Mouse (Mus musculus): Measurements from ENCODE around the gene Fam213b. TPM values are rescaled to one million over a fixed set of nuclear protein-coding genes. Genes with fewer than 3 reads are reported as not detected.

The Fam213b gene
- total RNA-seq, 2 experiments from 2014 or later = 37.8 to 39.7 TPM

GRCm38 (mm10) chr4:154877864-154878548, 20.9 kb downstream of the Fam213b start:
- DNase-seq = peak; percentile 97

- DNase-seq = no peak
Observed at GRCm38 (mm10) chr4:154873186-154873585, 25.7 kb downstream of the Fam213b start.

DNA sequence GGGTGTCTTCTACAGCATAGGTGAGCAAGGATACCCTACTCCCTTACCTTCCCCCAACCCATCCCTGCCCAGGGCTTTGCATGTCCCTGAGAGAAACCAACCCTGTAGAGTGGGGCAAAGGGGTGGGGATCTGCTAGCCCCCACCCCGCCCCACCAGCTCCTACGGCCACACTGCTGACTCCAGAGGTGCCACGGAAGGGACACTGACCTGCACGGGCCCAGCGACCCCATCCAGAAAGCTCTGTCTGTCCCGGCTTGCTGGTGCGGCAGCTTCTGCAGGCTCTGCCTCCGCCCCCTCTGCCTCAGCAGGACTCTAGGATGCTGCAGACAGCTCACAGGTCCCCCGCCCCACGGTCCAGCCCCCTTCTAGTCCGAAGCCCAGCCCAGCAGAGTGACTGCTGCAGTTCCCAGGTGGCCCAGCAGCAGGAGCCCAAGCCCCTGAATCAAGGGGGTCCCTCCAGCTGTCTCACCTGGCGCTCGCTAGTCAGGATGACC, 27.1 kb downstream of the Fam213b start:
- DNase-seq = no peak

DNA sequence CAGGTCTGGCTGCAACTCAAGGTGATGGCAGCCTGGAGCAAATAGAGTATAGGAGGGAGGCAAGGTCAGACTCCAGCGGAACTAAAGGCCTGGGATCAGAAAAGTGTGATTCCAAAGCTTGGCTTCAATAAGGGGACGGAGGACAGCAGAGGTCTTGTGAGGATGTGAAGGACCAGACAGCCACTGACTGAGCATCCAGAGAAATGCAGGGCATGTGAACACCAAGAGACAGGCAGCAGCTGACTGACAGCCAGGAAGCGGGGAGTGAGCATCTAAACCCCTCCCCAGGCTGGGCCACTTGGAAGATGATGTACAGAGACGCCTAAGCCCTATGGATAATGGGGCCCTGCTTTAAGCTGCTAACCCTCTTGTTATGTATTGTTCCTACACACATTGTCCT, 28.2 kb downstream of the Fam213b start:
- DNase-seq = no peak

DNA sequence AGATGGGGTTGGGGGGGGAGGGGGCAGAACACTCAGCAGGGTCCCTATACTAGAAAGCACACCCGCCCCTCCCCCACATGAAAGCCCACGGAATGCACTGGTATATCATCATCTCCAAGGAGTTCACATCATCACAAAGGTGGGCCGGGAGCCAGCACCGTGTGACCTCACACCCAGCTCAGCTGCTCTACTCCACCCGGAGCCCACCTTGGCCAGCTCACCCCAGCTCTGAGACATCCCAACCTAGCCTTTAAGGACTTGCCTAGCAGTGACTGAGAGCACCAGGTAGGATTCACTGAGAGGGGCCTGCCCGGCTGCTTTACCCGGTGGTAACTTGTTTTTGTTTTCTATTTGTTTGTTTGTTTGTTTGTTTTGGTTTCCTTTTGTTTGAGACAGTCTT, 29.5 kb downstream of the Fam213b start, which contains the start of gene Mmel1:
Mmel1 (plus strand) TSS at position 146 of the 400 bp plus-strand sequence.
- no peak for DNase-seq

DNA sequence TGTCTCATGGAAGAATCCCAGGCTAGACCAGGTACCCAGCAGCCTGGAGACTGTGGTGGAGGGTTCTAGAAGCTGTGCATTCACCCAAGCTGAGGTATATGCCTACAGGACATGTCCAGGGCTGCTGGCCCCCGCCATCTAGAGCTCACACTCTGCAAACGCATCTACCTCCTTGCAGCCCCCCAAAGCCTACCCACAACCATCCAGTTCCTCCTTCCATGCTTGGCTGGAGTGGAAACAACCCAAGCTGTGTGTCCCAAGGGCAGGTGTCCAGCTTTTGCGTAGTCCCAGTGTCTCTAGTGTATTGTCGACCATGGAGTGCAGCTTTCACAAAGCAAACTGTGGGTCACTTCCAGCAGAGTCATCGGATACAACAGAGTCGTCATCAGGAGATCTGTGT, 31.7 kb downstream of the Fam213b start:
- no peak for DNase-seq

GRCm38 (mm10) chr4:154866391-154866790, 32.5 kb downstream of the Fam213b start:
- DNase-seq = no peak

GRCm38 (mm10) chr4:154864961-154865760, 33.8 kb downstream of the Fam213b start:
- peak; percentile 10 for DNase-seq

- peak; percentile 96 for DNase-seq
Observed at GRCm38 (mm10) chr4:154864271-154864771, 34.6 kb downstream of the Fam213b start.

DNA sequence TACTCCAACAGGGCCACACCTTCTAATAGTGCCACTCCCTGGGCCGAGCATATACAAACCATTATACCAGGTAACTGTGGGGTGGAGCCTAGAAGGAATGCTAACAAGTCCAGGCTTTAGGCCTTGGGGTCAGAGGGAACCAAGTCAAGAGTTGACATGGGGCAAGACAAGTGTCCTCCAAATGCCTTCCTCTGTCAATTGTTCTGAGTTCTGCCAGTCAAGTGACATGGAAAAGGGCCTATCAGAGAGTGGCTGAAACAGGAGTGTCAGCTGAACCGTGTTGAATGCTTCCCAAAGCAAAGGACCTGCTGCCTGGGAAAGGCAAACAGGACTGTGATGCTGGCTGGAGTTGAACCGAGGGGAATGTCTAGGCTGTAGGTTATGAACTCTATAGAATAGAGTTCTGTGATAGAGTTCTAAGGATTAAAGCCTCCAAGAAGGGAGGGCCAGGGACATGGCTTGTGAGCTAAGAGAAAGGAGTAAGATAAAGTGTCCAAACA, 35.4 kb downstream of the Fam213b start:
- peak; percentile 5 for DNase-seq

DNA sequence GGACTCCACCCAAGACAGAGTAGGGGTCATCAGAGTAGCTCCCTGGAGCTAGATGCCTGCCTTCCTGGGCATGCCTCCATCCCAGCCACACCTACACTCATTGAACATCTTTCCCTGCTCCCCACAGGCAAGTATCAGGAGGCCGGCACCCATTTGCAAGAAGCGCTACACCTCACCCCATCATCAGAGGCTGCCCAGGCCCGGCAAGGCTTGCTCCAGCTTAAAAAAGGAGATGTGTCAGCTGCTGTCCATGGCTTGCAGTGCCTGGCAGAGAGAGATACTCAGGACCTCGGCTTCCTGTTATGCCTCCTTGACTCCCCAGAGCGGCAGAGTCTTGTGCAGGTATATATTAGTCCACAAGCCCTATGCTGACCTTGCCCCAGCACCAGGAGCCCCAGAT, 37.0 kb downstream of the Fam213b start:
- DNase-seq = no peak

DNA sequence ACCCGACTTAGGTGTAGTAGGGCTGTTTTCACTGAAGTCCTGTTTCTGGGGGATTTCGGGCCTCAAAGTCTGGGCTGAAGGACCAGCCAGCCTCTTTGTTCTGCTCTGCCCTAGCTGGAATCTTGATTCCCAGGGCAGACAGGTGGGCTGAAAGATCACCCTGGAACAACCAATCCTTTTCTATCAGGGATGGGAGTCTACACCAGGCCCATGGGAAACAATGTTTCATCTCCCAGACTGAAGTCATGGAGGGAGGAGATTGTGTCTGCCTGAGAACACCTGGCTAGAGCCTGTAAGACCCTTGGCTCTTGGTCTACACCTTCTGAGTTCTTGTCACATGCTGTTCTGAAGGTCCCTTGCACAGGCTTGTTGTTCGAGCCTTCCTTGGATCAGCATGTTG, 40.3 kb downstream of the Fam213b start:
- peak; percentile 2 for DNase-seq

- DNase-seq = peak; percentile 4
Observed at GRCm38 (mm10) chr4:154857366-154858240, 41.3 kb downstream of the Fam213b start.

- peak; percentile 6 for DNase-seq
Observed at GRCm38 (mm10) chr4:154856882-154857281, 42.1 kb downstream of the Fam213b start.

DNA sequence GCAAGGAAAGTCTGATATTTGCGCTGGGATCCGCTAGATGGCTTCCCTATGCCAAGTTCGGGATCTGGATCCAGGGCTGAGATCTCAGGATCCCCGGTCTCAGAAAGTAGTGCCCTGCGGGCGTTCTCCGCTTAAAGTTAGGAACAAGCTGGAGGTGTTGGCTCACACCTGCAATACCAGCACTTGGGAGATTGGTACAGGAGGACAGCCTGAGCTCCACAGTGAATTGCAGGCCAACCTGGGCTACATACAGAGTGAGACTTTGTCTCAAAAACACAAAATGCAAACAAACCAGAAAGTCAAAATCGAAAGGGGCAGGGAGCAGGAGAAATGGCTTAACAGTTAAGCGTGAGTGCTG, 42.5 kb downstream of the Fam213b start:
- no peak for DNase-seq

DNA sequence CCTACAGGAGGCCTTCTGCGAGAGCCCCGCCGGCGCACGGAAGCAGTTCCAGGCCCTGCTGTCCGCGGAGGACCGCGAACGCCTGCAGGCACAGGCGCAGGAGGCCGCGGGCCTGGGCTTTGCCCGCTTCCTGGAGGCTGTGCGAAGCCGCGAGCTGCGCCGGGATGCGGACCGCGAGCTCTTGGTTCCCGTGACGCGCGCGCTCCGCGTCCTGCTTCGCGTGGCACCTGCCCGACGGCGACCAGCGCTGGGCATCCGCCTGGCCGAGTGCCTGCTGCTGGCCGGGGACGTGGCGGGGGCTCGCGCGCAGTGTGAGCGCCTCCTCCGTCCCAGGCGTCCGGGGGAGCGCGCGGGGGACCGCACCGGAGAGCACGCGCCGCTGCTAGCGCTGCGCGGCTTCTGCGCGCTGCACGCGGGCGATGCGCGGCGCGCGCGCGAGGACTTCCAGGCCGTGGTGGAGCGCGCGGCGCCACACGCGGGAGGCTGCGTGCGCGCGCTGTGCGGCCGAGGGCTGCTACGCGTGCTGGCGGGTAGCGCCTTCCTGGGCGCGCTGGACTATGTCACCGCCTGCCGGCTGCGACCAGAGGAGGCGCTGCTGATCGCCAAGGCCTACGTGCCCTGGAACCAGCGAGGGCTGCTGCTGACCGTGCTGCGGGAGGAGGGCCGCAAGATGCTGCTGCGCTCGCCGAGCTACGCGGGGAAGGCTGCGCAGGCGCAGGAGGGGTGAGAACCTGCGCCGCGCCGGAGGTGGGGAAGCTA, 43.0 kb downstream of the Fam213b start:
- peak; percentile 82 for DNase-seq

DNA sequence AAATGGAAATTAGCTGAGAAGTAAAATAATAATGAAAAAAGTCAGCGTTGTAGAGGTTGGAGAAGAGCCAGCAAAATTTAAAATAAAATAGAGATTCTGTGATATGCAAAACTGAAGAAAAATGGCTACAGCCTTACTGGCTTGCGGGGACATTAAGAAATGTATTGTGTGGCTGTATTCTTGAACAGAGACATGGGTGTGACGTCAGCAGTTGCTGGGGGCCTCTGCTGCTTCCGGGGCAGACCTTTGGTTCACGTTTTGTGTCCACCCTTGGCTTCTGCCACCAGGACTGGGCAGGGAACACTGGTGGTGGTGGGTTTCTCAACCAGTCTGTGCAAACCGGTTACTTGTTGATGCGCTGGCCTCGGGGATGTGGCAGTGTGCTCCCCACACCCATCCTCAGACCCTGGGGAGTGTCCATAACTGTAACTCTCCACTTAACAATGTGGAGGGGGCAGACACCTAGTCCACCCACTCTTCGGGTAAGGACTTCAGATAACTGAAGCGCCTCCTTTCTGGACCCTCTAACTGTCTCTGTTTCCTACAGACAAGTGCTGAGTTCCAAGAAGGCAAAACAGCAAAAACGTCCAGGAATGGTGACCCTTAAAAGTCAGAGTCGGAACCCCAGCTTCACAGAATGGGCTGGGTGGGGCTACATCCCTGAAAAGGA, 44.1 kb downstream of the Fam213b start:
- peak; percentile 16 for DNase-seq

DNA sequence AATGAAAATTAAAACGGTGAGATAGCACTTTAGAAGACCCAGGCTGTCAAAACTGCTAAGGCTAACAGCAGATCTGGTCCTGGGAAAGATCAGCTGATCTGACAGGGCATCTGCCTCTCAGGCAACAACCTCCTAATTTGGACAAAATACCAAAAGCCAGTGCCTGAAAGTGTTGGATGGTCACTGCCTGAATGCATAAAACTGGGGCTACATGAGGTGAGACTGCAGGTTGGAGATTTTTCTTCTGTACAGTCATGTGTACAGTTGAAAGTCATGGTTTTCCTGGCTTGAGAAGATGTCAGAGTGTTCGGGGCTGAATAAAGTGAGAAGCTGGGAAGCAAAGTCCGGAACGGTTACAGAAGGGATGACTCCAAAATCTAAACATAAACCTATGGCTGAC, 45.1 kb downstream of the Fam213b start:
- peak; percentile 2 for DNase-seq

DNA sequence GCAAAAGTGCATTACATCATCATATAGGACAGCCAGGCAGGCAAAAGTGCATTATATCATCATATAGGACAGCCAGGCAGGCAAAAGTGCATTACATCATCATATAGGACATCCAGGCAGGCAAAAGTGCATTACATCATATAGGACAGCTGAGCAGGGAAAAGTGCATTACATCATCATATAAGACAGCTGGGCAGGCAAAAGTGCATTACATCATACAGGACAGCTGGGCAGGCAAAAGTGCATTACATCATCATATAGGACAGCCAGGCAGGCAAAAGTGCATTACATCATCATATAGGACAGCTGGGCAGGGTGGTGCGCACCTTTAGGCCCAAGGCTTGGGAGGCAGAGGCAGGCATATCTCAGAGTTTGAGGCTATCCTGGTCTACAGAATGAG, 46.2 kb downstream of the Fam213b start:
- peak; percentile 2 for DNase-seq

All from heart, postnatal 4 days (tissue).